Mouse (Mus musculus) embryonic facial prominence, embryonic 12.5 days (tissue): ENCODE results near the gene Prkar1b. TPM values are rescaled to one million over a fixed set of nuclear protein-coding genes. Genes with fewer than 3 reads are reported as not detected.

ENCODE experiments used
- ATAC-seq: fragments of 200-750 bp; cut with Nextera tagmentation; 2 replicates; pipeline ENCODE4 v1.8.0; 2017; ENCODE audit not compliant: insufficient number of reproducible peaks, insufficient read depth, low FRiP score, low TSS enrichment
- H3K27ac ChIP-seq: fragments of 300-500 bp; sonication (generic); 2 replicates; pipeline ENCODE4 v1.5.1; 2016; ENCODE audit warnings: mild to moderate bottlenecking
- H3K27me3 ChIP-seq: fragments of 300-500 bp; sonication (generic); 2 replicates; pipeline ENCODE4 v1.6.1; 2016; ENCODE audit warnings: mild to moderate bottlenecking, moderate library complexity
- H3K36me3 ChIP-seq: fragments of 300-500 bp; sonication (generic); 2 replicates; pipeline ENCODE4 v1.6.1; 2016; ENCODE audit warnings: mild to moderate bottlenecking
- H3K4me1 ChIP-seq: fragments of 300-500 bp; sonication (generic); 2 replicates; pipeline ENCODE4 v1.6.1; 2016
- H3K4me2 ChIP-seq: fragments of 300-500 bp; sonication (generic); replicated peaks from 2 replicates; pipeline ENCODE4 v1.6.1; 2016; ENCODE audit warnings: mild to moderate bottlenecking, moderate library complexity
- H3K4me3 ChIP-seq: fragments of 300-500 bp; sonication (generic); 2 replicates; pipeline ENCODE4 v1.5.1; 2016; ENCODE audit warnings: mild to moderate bottlenecking
- H3K9ac ChIP-seq: fragments of 300-500 bp; sonication (generic); 2 replicates; pipeline ENCODE4 v1.6.1; 2016; ENCODE audit warnings: mild to moderate bottlenecking, moderate library complexity
- H3K9me3 ChIP-seq: fragments of 300-500 bp; sonication (generic); 2 replicates; pipeline ENCODE4 v1.6.1; 2016; ENCODE audit warnings: mild to moderate bottlenecking, moderate library complexity
- WGBS: fragments of 180-500 bp; shearing (Covaris S2); methylation state at CpG from one replicate; pipeline ENCODE4 v1.1.7; 2016; 5-methylcytosine and 5-hydroxymethylcytosine counted together
- polyA plus RNA-seq: library from polyadenylated mRNA; unstranded; fragments of >200 nt; fragmentation: Nextera tagmentation; extraction: Ambion mirVana; gene quantifications from 2 replicates; pipeline ENCODE4 v1.2.1, GENCODE M21; 2016

Prkar1b gene
- polyA plus RNA-seq, 1 experiment from 2014 or later: 26.2 TPM

DNA sequence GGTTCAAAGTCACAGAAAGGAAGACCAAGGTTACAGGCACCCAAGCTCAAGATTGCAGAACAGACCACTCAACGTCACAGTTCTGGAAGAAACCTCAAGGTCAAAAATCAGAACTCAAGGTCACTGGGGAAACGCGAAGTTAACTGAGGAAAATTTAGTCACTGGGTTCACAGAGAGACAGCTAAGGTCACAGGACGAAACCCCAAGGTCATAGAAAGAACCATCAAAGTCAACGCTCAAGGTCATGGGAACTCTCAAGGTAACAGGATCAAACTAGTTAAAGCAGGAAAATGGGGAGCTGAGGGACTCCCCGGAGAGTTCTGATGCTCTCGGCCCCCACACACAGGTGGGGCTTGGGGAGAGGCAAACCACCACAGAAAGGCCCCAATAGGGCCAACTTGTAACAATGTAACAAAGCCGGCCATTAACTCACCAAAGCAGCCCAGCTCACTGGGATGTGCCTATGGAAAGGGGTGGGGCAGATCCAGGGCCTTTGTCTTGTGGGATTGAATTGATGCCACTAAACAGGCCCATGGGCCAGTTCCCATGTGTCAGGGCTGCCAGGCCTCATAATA lies 174.8 kb downstream of the Prkar1b start:
- Histone ChIP-seq H3K9me3 (no peaks in the 10 kb centered on the region), H3K36me3 (no peaks in the 10 kb centered on the region), H3K9ac (no peak overlapping the region), H3K27me3 (no peaks in the 10 kb centered on the region), H3K4me2 (no peak overlapping the region), H3K27ac (no peak overlapping the region), H3K4me3 (no peak overlapping the region), H3K4me1 (peaks cover 9% of the 10 kb centered on the region)
- ATAC-seq: no peak
- 86% methylated on average over 8 of the region's 8 CpGs for WGBS

DNA sequence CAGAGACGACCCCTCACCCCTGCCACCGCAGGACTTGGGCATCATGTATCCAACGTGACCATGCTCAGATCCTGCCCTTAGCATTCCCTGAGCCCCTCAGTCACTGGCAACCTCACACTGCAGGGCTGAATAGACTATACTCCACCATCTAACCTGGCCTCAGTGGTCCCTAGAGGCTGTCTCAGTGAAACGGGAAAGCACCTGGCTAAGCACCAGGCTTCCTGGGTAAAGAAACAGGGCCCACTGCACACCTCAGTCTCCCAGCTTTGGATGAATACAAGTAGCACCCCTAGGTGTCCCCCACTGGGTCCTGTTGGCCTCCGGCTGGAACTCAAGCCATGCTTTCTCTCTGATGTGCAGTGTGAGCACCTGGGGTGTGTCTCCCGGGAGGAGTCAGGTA lies 176.3 kb downstream of the Prkar1b start:
- WGBS: 75% methylated on average over 6 of the region's 6 CpGs

GRCm38 (mm10) chr5:138971405-138971804 lies 178.4 kb downstream of the Prkar1b start:
- WGBS: 74% methylated on average over 9 of the region's 9 CpGs
- Histone ChIP-seq H3K4me2 (no peak overlapping the region), H3K27me3 (no peaks in the 10 kb centered on the region), H3K4me3 (no peak overlapping the region), H3K36me3 (no peaks in the 10 kb centered on the region), H3K9ac (no peak overlapping the region), H3K27ac (no peak overlapping the region), H3K9me3 (no peaks in the 10 kb centered on the region), H3K4me1 (peaks cover 7% of the 10 kb centered on the region)
- no peak for ATAC-seq

More for the DNA sequence above, 176.3 kb downstream of the Prkar1b start:
- no peaks in the 10 kb centered on the region for H3K27me3 ChIP-seq
- no peak for ATAC-seq
- peaks cover 6% of the 10 kb centered on the region; the same call in 1 of the 2 replicates for H3K4me1 ChIP-seq
- no peaks in the 10 kb centered on the region for H3K36me3 ChIP-seq
- no peak overlapping the region for H3K27ac ChIP-seq
- no peak overlapping the region for H3K4me2 ChIP-seq
- no peaks in the 10 kb centered on the region for H3K9me3 ChIP-seq
- H3K9ac ChIP-seq: no peak overlapping the region
- H3K4me3 ChIP-seq: no peak overlapping the region

DNA sequence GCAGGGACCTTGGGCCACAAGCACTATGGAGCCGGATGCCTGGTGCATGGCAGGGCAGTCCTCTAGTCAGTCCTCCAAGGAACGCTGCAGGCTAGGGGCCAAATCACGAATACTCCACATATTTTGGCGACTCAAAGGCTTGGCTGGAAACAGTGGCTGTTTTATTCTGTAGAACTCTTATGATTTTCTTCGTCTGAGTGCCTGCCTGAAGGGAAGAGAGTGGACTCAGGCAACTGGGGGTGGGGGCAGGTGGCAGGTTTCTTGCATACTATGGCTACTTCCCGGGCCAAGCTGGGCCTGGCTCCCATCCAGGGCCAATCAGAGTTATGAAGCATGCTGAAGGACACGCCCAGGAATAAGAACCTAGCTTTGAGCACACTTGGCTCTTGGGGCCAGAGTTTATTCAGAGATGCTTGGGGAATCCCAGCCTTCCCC lies 179.7 kb downstream of the Prkar1b start:
- Histone ChIP-seq H3K9ac (no peak overlapping the region), H3K4me1 (peaks cover 16% of the 10 kb centered on the region), H3K36me3 (no peaks in the 10 kb centered on the region), H3K4me2 (no peak overlapping the region), H3K9me3 (no peaks in the 10 kb centered on the region), H3K4me3 (no peak overlapping the region), H3K27me3 (no peaks in the 10 kb centered on the region), H3K27ac (peak overlapping the region; percentile 14; the same call in 1 of the 2 replicates)
- no peak for ATAC-seq
- 64% methylated on average over 7 of the region's 7 CpGs for WGBS

Other genes with a start within 250 kb of the Prkar1b start
- 38.4 and 42.8 TPM in 2 replicates for gene Pdgfa, start 152.6 kb downstream of the Prkar1b start, polyA plus RNA-seq
- gene Dnaaf5, start 222 bp upstream of the Prkar1b start, polyA plus RNA-seq: 6.0 TPM in 2 replicates
- gene Sun1, start 50.6 kb upstream of the Prkar1b start, polyA plus RNA-seq: 49.3 and 53.0 TPM in 2 replicates
- gene Get4, start 102.3 kb upstream of the Prkar1b start, polyA plus RNA-seq: 157 and 164 TPM in 2 replicates
- gene Adap1, start 175.6 kb upstream of the Prkar1b start, polyA plus RNA-seq: 2.4 and 3.0 TPM in 2 replicates
- gene Cox19, start 201.4 kb upstream of the Prkar1b start, polyA plus RNA-seq: 110 and 112 TPM in 2 replicates
- gene Cyp2w1, start 202.6 kb upstream of the Prkar1b start, polyA plus RNA-seq: 2.6 and 4.1 TPM in 2 replicates
- 1.7 and 1.9 TPM in 2 replicates for gene Gpr146, start 227.7 kb upstream of the Prkar1b start, polyA plus RNA-seq